Mouse (Mus musculus): ENCODE data around the gene Pbld2. TPM values are rescaled to one million over a fixed set of nuclear protein-coding genes. Genes with fewer than 3 reads are reported as not detected.

Gene Pbld2
- total and polyA plus RNA-seq, 3 experiments, result 0.15 TPM; not detected in 1

DNA sequence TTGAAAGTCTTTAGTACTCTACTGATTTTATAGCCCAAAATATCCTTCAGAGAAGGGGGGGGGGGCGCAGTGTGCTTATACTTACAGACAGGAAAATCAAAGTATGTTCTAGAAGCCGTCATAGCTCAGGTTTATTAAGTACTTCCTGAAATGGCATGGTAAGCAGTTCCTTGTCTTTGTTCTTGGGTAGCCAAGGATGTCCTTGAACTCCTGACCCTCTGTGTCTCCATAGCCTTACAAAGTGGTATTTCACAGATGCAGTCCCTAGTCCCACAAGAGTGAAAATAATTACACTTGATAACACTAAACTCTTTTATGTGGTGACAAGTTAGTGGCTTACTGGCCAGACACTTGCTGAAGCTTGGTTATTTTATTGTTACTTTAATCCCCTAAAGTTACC is 901 bp downstream of the Pbld2 start:
- Histone ChIP-seq H3K36me3 (ENCODE audit: control insufficient read depth in 1 of 2, insufficient read depth in 2 of 2, low read length in 2 of 2) (peaks cover 0 to 29% of the 10 kb centered on the region in 2 experiments; a peak in 2 of 4 replicates), H3K27me3 (ENCODE audit: control insufficient read depth in 1 of 2, insufficient read depth in 2 of 2, low read length in 2 of 2) (no peaks in the 10 kb centered on the region), H3K4me3 (ENCODE audit: control insufficient read depth in 1 of 2, insufficient read depth in 1 of 2, low read depth in 2 of 2, low read length in 2 of 2) (peak overlapping the region; percentile 22 to 81; a peak in 3 of 4 replicates), H3K9ac (ENCODE audit: control insufficient read depth, low read depth, low read length, poor library complexity, severe bottlenecking) (peak overlapping the region; percentile 89), H3K27ac (ENCODE audit: control insufficient read depth, low read depth, low read length) (no peak overlapping the region), H3K79me2 (ENCODE audit: control insufficient read depth, insufficient read depth, low read length, poor library complexity) (peaks cover 35% of the 10 kb centered on the region), H3K4me1 (ENCODE audit: control insufficient read depth in 1 of 2, insufficient read depth in 2 of 2, low read length in 2 of 2) (peaks cover 2 to 12% of the 10 kb centered on the region in 2 experiments), H3K9me3 (replicated peaks; ENCODE audit: insufficient read depth, low read length) (no peaks in the 10 kb centered on the region)
- no peak for TF ChIP-seq USF2 (IDR thresholded peaks at IDR 0.05; ENCODE audit: borderline replicate concordance in 1 of 2, insufficient read depth in 1 of 2, low read depth in 1 of 2, low read length in 2 of 2)
- no peak for TF ChIP-seq CHD1 (IDR thresholded peaks at IDR 0.05; ENCODE audit: low read depth, low read length)
- no peak for TF ChIP-seq USF1 (IDR thresholded peaks at IDR 0.05; ENCODE audit: low read depth, low read length)
- no peak for TF ChIP-seq MAZ (IDR thresholded peaks at IDR 0.05; ENCODE audit: low read depth, low read length)
- no peak for TF ChIP-seq MAFK (IDR thresholded peaks at IDR 0.05; ENCODE audit: borderline replicate concordance, low read depth, low read length)
- no peak for TF ChIP-seq MXI1 (IDR thresholded peaks at IDR 0.05; ENCODE audit: low read depth, low read length)
- TF ChIP-seq ZNF384 (IDR thresholded peaks at IDR 0.05; ENCODE audit: low read depth, low read length), result no peak
- no peak for TF ChIP-seq EP300 (IDR thresholded peaks at IDR 0.05; ENCODE audit: low read depth in 1 of 2, low read length in 2 of 2)
- TF ChIP-seq ZMIZ1 (IDR thresholded peaks at IDR 0.05; ENCODE audit: low read depth, low read length), result no peak
- TF ChIP-seq NELFE (IDR thresholded peaks at IDR 0.05; ENCODE audit: low read depth, low read length), result no peak
- TF ChIP-seq RAD21 (IDR thresholded peaks at IDR 0.05; ENCODE audit: low read depth, low read length), result no peak
- TF ChIP-seq KAT2A (conservative IDR thresholded peaks at IDR 0.05; ENCODE audit: low read depth, low read length), result no peak
- TF ChIP-seq BHLHE40 (IDR thresholded peaks at IDR 0.05; ENCODE audit: borderline replicate concordance, low read depth, low read length), result no peak
- no peak for TF ChIP-seq E2F4 (IDR thresholded peaks at IDR 0.05; ENCODE audit: borderline replicate concordance, low read depth, low read length)
- TF ChIP-seq CTCF (IDR thresholded peaks at IDR 0.05 in 2 of 3, conservative IDR thresholded peaks at IDR 0.05 in 1 of 3; ENCODE audit: control insufficient read depth in 1 of 3, insufficient read depth in 1 of 3, low read depth in 2 of 3, low read length in 3 of 3, poor library complexity in 1 of 3, severe bottlenecking in 1 of 3), result no peak
- TF ChIP-seq JUND (IDR thresholded peaks at IDR 0.05; ENCODE audit: low read depth, low read length), result no peak
- no peak for TF ChIP-seq POLR2A (IDR thresholded peaks at IDR 0.05; ENCODE audit: control insufficient read depth in 1 of 2, insufficient read depth in 1 of 2, low read depth in 1 of 2, low read length in 2 of 2, poor library complexity in 1 of 2)
- DNase-seq (ENCODE audit: low read depth, low spot score), result peak; percentile 47

DNA sequence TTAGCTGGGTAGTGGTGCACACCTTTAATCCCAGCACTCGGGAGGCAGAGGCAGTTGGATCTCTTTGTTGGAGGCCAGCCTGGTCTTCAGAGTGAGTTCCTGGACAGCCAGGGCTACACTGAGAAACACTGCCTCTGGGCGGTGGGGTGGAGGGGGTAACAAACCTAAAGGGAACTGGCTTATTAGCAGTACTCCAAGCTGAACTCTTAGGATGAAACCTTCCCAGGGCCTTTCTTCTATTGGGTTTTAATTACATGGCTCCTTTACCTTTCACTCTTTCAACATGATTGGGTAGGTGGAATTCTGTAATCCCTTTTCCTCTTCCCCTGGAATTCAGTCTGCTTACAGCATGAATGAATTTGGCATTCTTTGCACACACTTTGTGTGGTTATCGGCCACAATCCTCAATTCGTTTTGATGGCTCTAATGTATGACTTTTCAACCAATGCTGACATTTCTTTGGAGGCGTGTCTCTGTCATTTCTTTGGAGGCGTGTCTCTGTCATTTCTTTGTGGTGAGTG is 1.4 kb downstream of the Pbld2 start:
- DNase-seq (ENCODE audit: low read depth, low spot score), result peak; percentile 39
- no peak overlapping the region for H3K27ac ChIP-seq (ENCODE audit: control insufficient read depth, low read depth, low read length)
- H3K36me3 ChIP-seq (ENCODE audit: control insufficient read depth in 1 of 2, insufficient read depth in 2 of 2, low read length in 2 of 2), result peaks cover 0 to 25% of the 10 kb centered on the region in 2 experiments; a peak in 2 of 4 replicates
- no peaks in the 10 kb centered on the region for H3K9me3 ChIP-seq (replicated peaks; ENCODE audit: insufficient read depth, low read length)
- no peak overlapping the region for H3K9ac ChIP-seq (ENCODE audit: control insufficient read depth, low read depth, low read length, poor library complexity, severe bottlenecking)
- H3K79me2 ChIP-seq (ENCODE audit: control insufficient read depth, insufficient read depth, low read length, poor library complexity), result peaks cover 30% of the 10 kb centered on the region
- TF ChIP-seq TAL1 (IDR thresholded peaks at IDR 0.05; ENCODE audit: low read length) (no peak), UBTF (IDR thresholded peaks at IDR 0.05; ENCODE audit: borderline replicate concordance, insufficient read depth, low read depth, low read length) (no peak), ZMIZ1 (IDR thresholded peaks at IDR 0.05; ENCODE audit: low read depth, low read length) (no peak), MXI1 (IDR thresholded peaks at IDR 0.05; ENCODE audit: low read depth, low read length) (0 out of 2 replicates have a peak, but pooled peaks have one; percentile 33), MAFK (IDR thresholded peaks at IDR 0.05; ENCODE audit: borderline replicate concordance, low read depth, low read length) (no peak), USF2 (IDR thresholded peaks at IDR 0.05; ENCODE audit: borderline replicate concordance in 1 of 2, insufficient read depth in 1 of 2, low read depth in 1 of 2, low read length in 2 of 2) (no peak), SIN3A (IDR thresholded peaks at IDR 0.05; ENCODE audit: low read length) (peak; percentile 31; the same call in 1 of the 2 replicates), MAZ (IDR thresholded peaks at IDR 0.05; ENCODE audit: low read depth, low read length) (no peak), ZNF384 (IDR thresholded peaks at IDR 0.05; ENCODE audit: low read depth, low read length) (no peak)
- H3K4me1 ChIP-seq (ENCODE audit: control insufficient read depth in 1 of 2, insufficient read depth in 2 of 2, low read length in 2 of 2), result peaks cover 2 to 12% of the 10 kb centered on the region in 2 experiments
- no peaks in the 10 kb centered on the region for H3K27me3 ChIP-seq (ENCODE audit: control insufficient read depth in 1 of 2, insufficient read depth in 2 of 2, low read length in 2 of 2)
- no peak overlapping the region for H3K4me3 ChIP-seq (ENCODE audit: control insufficient read depth in 1 of 2, insufficient read depth in 1 of 2, low read depth in 2 of 2, low read length in 2 of 2)

Measured in MEL (cell line).